Mouse (Mus musculus): ENCODE measurements around the gene Aldh16a1.
"Not testable (repeated sequence)": the region's sequence is repeated elsewhere in the genome, so short reads cannot be mapped to it uniquely, and the experiment has no call there.

Aldh16a1 gene

DNA sequence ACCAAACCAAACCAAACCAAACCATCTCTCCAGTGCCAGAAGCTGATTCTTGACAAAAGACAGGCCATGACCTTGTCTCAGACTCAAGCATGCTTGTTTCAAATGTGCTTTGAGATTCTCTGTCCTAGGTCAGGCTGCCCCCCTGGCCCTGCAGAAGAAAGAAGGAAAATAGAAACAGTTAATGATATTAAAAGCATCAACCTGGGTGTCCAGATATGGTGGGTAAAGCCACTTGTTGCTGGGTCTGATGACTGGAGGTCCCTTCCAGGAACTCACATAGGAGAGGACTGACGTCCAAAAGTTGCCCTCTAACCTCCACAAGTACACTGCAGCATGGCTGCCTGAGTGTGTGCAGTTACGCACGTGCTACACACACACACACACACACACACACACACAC lies 6.5 kb upstream of the Aldh16a1 start:
- no peak for ATAC-seq (ENCODE audit: insufficient number of reproducible peaks, low FRiP score, low TSS enrichment)

- no peak for ATAC-seq (ENCODE audit: insufficient number of reproducible peaks, low FRiP score, low TSS enrichment)
Observed at GRCm38 (mm10) chr7:45160316-45160800, 6.0 kb upstream of the Aldh16a1 start.

DNA sequence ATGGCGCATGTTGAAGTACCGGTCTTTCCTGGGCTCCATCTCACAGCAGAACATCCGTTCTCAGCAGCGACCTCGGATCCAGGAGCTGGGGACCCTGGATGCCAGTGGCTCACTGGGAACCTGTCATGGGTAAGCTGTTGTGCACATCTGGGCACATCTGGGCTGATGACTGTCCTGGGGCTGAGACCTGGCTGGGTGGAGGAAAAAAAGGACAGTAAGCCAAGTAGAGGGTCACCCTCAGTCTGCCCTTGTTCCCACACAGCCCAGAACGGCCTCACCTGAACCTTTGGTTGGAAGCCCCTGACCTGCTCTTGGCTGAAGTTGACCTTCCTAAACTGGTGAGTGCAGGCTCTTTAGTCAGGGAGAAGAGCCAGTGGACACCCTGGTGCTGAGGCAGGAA lies 4.6 kb upstream of the Aldh16a1 start:
- no peak for ATAC-seq (ENCODE audit: insufficient number of reproducible peaks, low FRiP score, low TSS enrichment)

- no peak for ATAC-seq (ENCODE audit: insufficient number of reproducible peaks, low FRiP score, low TSS enrichment)
Observed at GRCm38 (mm10) chr7:45157459-45157858, 3.1 kb upstream of the Aldh16a1 start.

GRCm38 (mm10) chr7:45156206-45156605 lies 1.8 kb upstream of the Aldh16a1 start:
- ATAC-seq (ENCODE audit: insufficient number of reproducible peaks, low FRiP score, low TSS enrichment), result no peak

DNA sequence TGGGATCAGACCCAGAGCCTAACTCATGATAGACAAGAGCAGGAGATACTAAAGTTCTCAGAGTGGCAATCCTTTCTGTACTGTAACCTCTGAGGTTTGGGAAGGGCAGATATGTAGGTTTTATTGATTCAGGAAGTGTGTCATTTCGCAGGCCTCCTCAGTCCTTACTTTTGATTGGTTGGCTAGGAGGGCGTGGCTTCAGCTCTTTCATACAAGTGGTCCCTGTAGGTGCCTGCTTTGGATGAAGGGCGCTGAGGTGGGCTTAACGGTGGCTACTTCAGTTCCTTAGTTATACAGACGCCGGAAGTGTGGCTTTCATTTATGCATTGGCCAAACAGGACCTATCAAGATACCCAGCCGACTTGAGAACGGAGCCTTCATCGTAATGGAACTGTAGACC lies 1.2 kb upstream of the Aldh16a1 start:
- no peak for ATAC-seq (ENCODE audit: insufficient number of reproducible peaks, low FRiP score, low TSS enrichment)

- ATAC-seq (ENCODE audit: insufficient number of reproducible peaks, low FRiP score, low TSS enrichment), result no peak
Observed at GRCm38 (mm10) chr7:45154993-45155514, 670 bp upstream of the Aldh16a1 start.

- no peak for ATAC-seq (ENCODE audit: insufficient number of reproducible peaks, low FRiP score, low TSS enrichment)
Observed at GRCm38 (mm10) chr7:45153586-45153985, 798 bp downstream of the Aldh16a1 start.

DNA sequence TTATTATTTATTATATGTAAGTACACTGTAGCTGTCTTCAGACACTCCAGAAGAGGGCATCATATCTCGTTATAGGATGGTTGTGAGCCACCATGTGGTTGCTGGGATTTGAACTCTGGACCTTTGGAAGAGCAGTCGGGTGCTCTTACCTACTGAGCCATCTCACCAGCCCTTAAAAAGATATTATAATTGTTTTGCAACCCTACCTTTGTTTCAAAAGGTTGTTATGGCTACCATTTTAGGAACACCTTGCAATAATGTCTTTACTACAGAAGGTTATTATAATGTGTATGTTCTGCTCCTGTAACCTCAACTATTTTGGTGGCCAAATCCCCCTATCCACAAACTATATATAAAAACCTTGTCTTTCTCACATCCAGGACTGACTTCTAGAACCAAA lies 1.3 kb downstream of the Aldh16a1 start:
- not testable (repeated sequence) for ATAC-seq (ENCODE audit: insufficient number of reproducible peaks, low FRiP score, low TSS enrichment)

GRCm38 (mm10) chr7:45151303-45151702 lies 3.1 kb downstream of the Aldh16a1 start:
- no peak for ATAC-seq (ENCODE audit: insufficient number of reproducible peaks, low FRiP score, low TSS enrichment)

DNA sequence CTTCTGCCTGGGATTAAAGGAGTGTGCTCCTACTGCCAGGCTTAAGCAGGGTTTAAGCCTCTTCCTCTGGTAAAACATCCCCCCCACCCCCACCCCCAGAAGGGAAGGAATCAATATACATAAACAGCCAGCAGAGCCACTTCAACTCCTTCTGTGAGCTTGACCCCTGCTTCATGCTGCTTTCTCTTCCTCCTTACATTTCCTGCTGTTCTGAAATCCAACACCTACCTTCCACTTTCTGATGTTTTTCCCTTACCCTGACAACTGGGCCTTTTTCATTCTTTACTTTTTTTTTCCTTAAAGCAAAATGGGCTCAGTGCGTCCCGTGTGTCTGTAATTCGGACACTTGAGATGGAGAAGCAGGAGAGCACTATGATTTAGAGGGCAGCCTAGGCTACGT lies 4.1 kb downstream of the Aldh16a1 start:
- no peak for ATAC-seq (ENCODE audit: insufficient number of reproducible peaks, low FRiP score, low TSS enrichment)

GRCm38 (mm10) chr7:45149545-45149944 lies 4.8 kb downstream of the Aldh16a1 start:
- no peak for ATAC-seq (ENCODE audit: insufficient number of reproducible peaks, low FRiP score, low TSS enrichment)

GRCm38 (mm10) chr7:45148534-45149098 lies 5.8 kb downstream of the Aldh16a1 start:
- ATAC-seq (ENCODE audit: insufficient number of reproducible peaks, low FRiP score, low TSS enrichment), result no peak

GRCm38 (mm10) chr7:45147899-45148298 lies 6.5 kb downstream of the Aldh16a1 start:
- no peak for ATAC-seq (ENCODE audit: insufficient number of reproducible peaks, low FRiP score, low TSS enrichment)

GRCm38 (mm10) chr7:45147267-45147666 lies 7.1 kb downstream of the Aldh16a1 start:
- ATAC-seq (ENCODE audit: insufficient number of reproducible peaks, low FRiP score, low TSS enrichment), result no peak

DNA sequence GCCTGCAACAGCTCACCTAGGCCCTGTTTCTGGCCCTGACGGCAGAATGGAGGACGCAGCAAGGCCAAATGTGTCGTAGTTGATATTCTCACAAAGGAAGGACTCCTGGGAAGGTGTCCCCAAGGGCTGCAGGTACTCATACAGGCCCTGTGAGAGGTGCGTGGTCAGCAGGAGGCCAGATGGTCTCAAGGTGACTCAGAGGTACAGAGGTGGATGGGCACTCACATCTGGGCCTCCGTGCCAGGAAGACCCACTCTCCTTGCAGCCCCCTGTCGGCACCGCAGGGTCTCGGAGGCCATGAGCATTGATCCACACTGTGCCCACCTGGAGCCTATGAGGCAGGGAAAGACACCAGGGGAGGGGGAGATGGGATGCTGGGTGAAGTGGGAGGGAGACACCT lies 8.9 kb downstream of the Aldh16a1 start:
- no peak for ATAC-seq (ENCODE audit: insufficient number of reproducible peaks, low FRiP score, low TSS enrichment)

GRCm38 (mm10) chr7:45144368-45145174 lies 9.8 kb downstream of the Aldh16a1 start:
- no peak for ATAC-seq (ENCODE audit: insufficient number of reproducible peaks, low FRiP score, low TSS enrichment)

DNA sequence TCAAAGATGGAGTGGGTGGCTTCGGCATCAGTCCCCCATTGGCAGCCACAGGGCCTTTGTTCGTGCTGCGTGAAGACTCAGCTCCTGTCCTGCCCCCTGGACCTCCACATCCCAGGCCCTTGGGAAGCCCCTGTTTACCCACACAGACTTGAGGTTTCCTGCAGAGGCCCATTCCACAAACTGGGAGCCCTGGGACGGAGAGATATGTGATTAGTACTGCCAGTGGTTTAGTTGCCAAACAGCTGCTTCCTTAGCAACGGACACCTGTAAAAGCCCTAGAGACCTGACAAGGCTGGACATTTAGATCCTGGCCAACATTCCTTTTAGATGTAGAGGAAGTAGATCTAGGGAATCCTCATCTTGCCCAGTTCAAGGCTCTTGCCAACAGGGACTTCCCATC lies 12.5 kb downstream of the Aldh16a1 start:
- ATAC-seq (ENCODE audit: insufficient number of reproducible peaks, low FRiP score, low TSS enrichment), result no peak

DNA sequence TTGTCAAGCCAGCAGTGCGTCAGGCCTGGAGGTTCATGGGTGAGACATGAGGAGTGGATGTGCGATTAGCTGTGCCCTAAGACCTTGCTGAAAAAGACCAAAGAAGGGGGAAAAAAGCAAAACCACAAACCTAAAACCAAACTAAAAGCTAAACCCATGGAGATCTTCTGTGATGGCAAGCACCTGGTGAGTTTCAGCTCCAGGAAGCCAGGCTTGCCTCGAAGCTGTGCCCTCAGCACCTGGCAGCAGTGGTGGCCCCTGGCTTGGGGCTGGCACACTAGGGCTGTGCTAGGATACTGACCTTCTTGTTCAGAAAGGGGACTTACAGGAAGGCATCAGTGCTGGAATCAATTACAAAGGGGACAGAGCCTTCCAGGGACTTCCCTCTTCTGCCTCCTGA lies 13.1 kb downstream of the Aldh16a1 start:
- ATAC-seq (ENCODE audit: insufficient number of reproducible peaks, low FRiP score, low TSS enrichment), result no peak

- ATAC-seq (ENCODE audit: insufficient number of reproducible peaks, low FRiP score, low TSS enrichment), result no peak
Observed at GRCm38 (mm10) chr7:45139904-45140723, 14.3 kb downstream of the Aldh16a1 start.

- ATAC-seq (ENCODE audit: insufficient number of reproducible peaks, low FRiP score, low TSS enrichment), result no peak
Observed at GRCm38 (mm10) chr7:45138403-45138802, 16.0 kb downstream of the Aldh16a1 start.

Data from cerebellum, adult (tissue).